Mouse (Mus musculus): ENCODE results near the gene Cutc.

- TF ChIP-seq CTCF (IDR thresholded peaks at IDR 0.05 in 2 of 3, conservative IDR thresholded peaks at IDR 0.05 in 1 of 3; ENCODE audit: control insufficient read depth in 1 of 3, insufficient read depth in 1 of 3, low read depth in 2 of 3, low read length in 3 of 3, poor library complexity in 1 of 3, severe bottlenecking in 1 of 3): no peak
- no peak for TF ChIP-seq NRF1 (IDR thresholded peaks at IDR 0.05; ENCODE audit: insufficient read depth, low read depth, low read length, poor library complexity, severe bottlenecking)
- no peak for TF ChIP-seq ZKSCAN1 (IDR thresholded peaks at IDR 0.05; ENCODE audit: low read depth, low read length)
- no peak for TF ChIP-seq EP300 (IDR thresholded peaks at IDR 0.05; ENCODE audit: low read depth in 1 of 2, low read length in 2 of 2)
- TF ChIP-seq HCFC1 (IDR thresholded peaks at IDR 0.05; ENCODE audit: low read depth, low read length): no peak
- TF ChIP-seq POLR2A (IDR thresholded peaks at IDR 0.05; ENCODE audit: control insufficient read depth in 1 of 2, insufficient read depth in 1 of 2, low read depth in 1 of 2, low read length in 2 of 2, poor library complexity in 1 of 2): no peak
- TF ChIP-seq ZNF384 (IDR thresholded peaks at IDR 0.05; ENCODE audit: low read depth, low read length): no peak
- no peak for TF ChIP-seq CHD1 (IDR thresholded peaks at IDR 0.05; ENCODE audit: low read depth, low read length)
- no peak for TF ChIP-seq ZC3H11A (IDR thresholded peaks at IDR 0.05; ENCODE audit: low read depth, low read length)
- no peak for TF ChIP-seq ETS1 (IDR thresholded peaks at IDR 0.05; ENCODE audit: low read depth, low read length)
- TF ChIP-seq GATA1 (IDR thresholded peaks at IDR 0.05; ENCODE audit: low read depth, low read length): no peak
- TF ChIP-seq POLR2AphosphoS5 (IDR thresholded peaks at IDR 0.05; ENCODE audit: borderline replicate concordance, low read depth, low read length): no peak
- TF ChIP-seq USF1 (IDR thresholded peaks at IDR 0.05; ENCODE audit: low read depth, low read length): no peak
- TF ChIP-seq E2F4 (IDR thresholded peaks at IDR 0.05; ENCODE audit: borderline replicate concordance, low read depth, low read length): no peak
Observed at GRCm38 (mm10) chr19:43803866-43804265, 51.1 kb downstream of the Cutc start.
